Mouse (Mus musculus) lung, adult 2 months (tissue): ENCODE results near the gene Naip2.

Experiments
- CTCF ChIP-seq: fragments of 200-500 bp; IDR thresholded peaks from 2 replicates; pipeline ENCODE4 v1.5.1; 2011; ENCODE audit warnings: mild to moderate bottlenecking, low read length, control low read depth; ENCODE audit not compliant: insufficient read depth
- POLR2A ChIP-seq: fragments of 200-500 bp; IDR thresholded peaks from 2 replicates; pipeline ENCODE4 v1.6.1; 2011; ENCODE audit warnings: low read depth, mild to moderate bottlenecking, control low read depth, low read length, borderline replicate concordance; ENCODE audit errors: extremely low read depth

DNA sequence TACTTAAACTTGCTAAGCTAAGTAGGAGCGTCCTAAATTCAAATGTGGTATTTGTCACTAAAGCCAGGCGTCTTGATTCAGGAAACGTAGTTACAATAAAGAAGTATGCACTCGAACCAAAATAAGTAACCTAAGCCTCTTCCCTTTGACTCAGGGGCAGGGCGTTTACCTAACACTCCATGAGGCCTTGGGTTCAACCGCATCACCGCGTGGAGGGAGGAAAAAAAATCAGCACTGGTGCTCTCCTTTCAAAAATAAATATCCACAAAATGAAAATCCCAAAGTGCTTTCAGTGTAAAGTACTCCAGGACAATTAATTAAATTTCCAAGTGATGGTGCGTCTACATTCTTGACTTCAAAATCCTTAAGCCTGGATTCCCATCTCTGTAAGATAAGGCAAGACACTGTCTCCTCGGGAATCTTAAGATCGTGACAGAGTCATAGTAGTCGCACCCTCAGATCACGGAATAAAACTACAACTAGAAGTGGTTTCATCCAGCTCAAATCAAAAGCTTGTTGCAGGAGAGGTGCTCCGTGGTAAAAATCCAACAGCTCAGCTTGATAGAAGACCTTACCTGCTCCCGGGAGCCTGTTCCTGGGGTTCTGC is 98.7 kb downstream of the Naip2 start:
- TF ChIP-seq POLR2A (no peak), CTCF (no peak)
